Mouse (Mus musculus): ENCODE data around the gene Pde4b.

Gene Pde4b

DNA sequence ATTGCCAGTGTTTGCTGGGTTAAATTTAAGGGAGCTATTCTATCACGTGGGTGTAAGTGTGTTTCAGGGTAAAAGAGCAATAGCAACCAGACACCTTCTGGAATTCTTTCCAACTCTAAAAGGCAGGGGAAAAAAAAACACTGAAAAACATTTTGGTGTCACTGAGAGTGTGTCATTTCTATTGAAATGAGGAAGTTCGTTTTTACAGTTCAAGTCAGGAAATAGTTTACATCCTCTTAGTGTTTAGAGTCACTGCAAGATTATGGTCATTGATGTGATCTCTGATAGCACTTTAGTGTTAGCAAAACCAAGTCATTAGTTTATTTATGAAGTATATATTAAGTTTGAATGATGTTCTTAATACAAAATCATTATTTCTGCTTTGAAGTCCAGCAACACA, 559.7 kb downstream of the Pde4b start:
- DNase-seq (ENCODE audit: low read depth, low spot score), result no peak

DNA sequence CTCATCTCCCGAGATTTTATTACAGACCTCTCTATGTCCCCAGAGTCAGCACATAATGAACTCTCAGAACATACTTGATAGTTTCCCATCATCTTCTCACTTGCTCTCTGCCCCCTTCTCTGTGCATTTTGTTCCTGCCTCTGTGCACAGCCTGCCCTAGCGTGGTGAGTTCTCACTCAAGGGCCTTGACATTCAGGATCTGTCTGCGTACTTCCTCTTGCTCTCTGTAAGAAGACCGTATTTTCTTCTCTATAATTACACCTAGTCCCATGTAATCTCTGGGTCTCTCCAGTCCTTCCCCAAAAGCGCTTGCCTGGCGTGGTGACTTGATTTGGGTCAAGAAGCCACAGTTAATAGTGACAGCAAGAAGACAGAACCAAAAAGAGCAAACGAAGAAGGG, 568.0 kb downstream of the Pde4b start:
- no peak for DNase-seq (ENCODE audit: low read depth, low spot score)

DNA sequence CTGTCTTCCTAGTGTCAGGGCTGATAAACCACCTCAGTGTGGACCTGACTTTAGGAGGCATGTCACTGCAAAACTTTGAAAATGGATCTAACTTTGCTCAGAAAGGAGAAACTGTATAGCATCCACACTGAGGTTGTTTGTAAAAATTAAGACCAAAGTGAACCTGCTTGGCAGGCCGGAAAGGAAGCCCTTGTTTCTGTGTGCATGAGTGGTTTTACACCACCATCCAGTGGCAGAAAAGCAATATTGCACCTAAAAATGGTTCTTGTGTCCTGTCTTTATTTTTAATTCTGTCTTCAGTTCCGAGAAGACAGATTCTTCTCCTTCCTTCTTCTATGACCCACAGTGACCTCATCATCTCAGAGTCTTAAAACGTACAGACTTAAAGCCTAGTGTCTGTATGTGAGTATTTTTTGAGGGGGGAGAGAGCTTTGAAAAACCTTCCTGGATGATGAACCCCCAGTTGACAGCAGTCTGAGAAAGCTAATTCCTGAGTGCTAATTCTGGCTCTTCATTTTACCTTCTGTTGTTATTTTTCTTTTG, 569.2 kb downstream of the Pde4b start:
- peak; percentile 49 for DNase-seq (ENCODE audit: low read depth, low spot score)
